Mouse (Mus musculus) retina, embryonic 14.5 days (tissue): ENCODE data around the gene Arhgef38.
A peak's percentile ranks its signal among the peaks of the same experiment; 100 is the strongest.

Experiments used
- DNase-seq: peaks from one replicate; pipeline ENCODE4 v3.0.0-alpha.2; 2015; ENCODE audit warnings: low spot score

Gene Arhgef38

GRCm38 (mm10) chr3:133092274-133092853 is 142.4 kb downstream of the Arhgef38 start:
- DNase-seq: no peak

- peak; percentile 97 for DNase-seq
Measured at GRCm38 (mm10) chr3:133091664-133092273, 143.0 kb downstream of the Arhgef38 start, which contains the start of the genes Ints12 and Gstcd. Gene Ints12, plus strand, starts transcription at chr3:133091840. Gene Gstcd, minus strand, starts transcription at chr3:133092033.

- peak; percentile 64 for DNase-seq
Measured at GRCm38 (mm10) chr3:133091121-133091663, 143.6 kb downstream of the Arhgef38 start.

GRCm38 (mm10) chr3:133090247-133091120 is 144.3 kb downstream of the Arhgef38 start:
- peak; percentile 20 for DNase-seq

GRCm38 (mm10) chr3:133085858-133086257 is 148.9 kb downstream of the Arhgef38 start:
- peak; percentile 79 for DNase-seq

- no peak for DNase-seq
Measured at GRCm38 (mm10) chr3:133082736-133083135, 152.0 kb downstream of the Arhgef38 start.

GRCm38 (mm10) chr3:133075560-133075959 is 159.2 kb downstream of the Arhgef38 start:
- DNase-seq: no peak
